Mouse (Mus musculus) E14TG2a.4 (cell line): ENCODE results near the gene Mdfic.
A peak's percentile ranks its signal among the peaks of the same experiment; 100 is the strongest.
"Not testable (repeated sequence)": the region's sequence is repeated elsewhere in the genome, so short reads cannot be mapped to it uniquely, and the experiment has no call there.

Experiments used
- H3K27me3 ChIP-seq: 2 replicates; pipeline ENCODE4 v1.6.1; 2014; ENCODE audit warnings: low read length, control low read depth; ENCODE audit not compliant: insufficient read depth
- H3K36me3 ChIP-seq: 2 replicates; pipeline ENCODE4 v1.6.1; 2014; ENCODE audit warnings: low read length, control low read depth; ENCODE audit not compliant: insufficient read depth
- H3K4me1 ChIP-seq: replicated peaks from 2 replicates; pipeline ENCODE4 v1.6.1; 2014; ENCODE audit warnings: low read depth, low read length, control low read depth
- H3K4me3 ChIP-seq: replicated peaks from 2 replicates; pipeline ENCODE4 v1.5.1; 2014; ENCODE audit warnings: mild to moderate bottlenecking, low read length
- H3K9me3 ChIP-seq: 2 replicates; pipeline ENCODE4 v1.6.1; 2014; ENCODE audit warnings: low read length, control low read depth
- CTCF ChIP-seq: conservative IDR thresholded peaks from 2 replicates; pipeline ENCODE4 v1.5.1; 2014; ENCODE audit warnings: low read length
- NANOG ChIP-seq: IDR thresholded peaks from 2 replicates; pipeline ENCODE4 v1.6.1; 2014; ENCODE audit warnings: borderline replicate concordance, low read length, mixed read lengths
- POU5F1 ChIP-seq: IDR thresholded peaks from 2 replicates; pipeline ENCODE4 v1.6.1; 2014; ENCODE audit warnings: low read length, borderline replicate concordance

Gene Mdfic

DNA sequence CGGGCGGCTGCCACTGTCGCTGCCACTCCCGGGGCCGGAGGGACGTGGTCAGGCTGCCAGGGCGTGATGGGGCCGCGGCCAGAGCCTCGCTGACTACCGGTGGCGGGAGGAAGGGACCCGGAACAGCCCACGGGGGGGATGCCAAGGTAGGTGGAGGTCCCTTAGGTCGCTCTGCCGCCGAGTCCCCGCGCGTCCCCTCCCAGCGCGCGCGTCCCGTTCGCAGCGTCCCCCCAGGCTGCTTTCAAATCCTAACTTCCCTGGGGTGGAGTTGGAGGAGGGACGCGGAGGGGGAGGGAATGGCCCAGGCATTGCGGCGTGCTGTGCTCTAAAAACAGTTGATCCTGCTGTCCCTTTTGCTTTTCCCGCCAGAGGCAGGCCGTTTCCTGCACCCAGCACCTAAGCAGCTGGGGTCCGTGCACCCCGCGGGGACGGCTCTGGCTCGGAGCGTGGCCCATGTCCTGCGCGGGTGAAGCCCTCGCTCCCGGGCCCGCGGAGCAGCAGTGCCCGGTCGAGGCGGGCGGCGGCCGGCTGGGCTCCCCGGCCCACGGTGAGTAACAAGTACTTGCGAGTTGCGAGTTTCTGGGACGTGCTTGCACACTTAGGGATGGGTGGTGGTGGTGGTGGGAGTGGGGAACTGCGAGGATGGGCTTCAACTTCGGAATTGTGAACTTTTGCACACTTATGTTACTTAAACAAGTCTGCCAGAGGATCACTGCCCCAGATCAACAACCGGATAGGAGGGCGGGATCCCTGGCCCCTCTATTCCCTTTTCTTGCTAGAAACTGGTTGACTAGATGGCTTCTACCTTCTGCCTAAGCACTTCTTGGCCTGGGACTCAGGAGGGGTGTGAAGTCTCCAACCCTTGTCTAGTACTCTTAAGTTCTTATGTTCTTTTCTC lies 606 bp downstream of the Mdfic start:
- TF ChIP-seq NANOG: no peak
- TF ChIP-seq CTCF: no peak
- TF ChIP-seq POU5F1: no peak
- peaks cover 7% of the 10 kb centered on the region; the same call in 1 of the 2 replicates for H3K27me3 ChIP-seq
- H3K4me1 ChIP-seq: peaks cover 27% of the 10 kb centered on the region
- peak overlapping the region; percentile 85 for H3K4me3 ChIP-seq
- no peaks in the 10 kb centered on the region for H3K36me3 ChIP-seq
- H3K9me3 ChIP-seq: peaks cover 4% of the 10 kb centered on the region; the same call in 1 of the 2 replicates

DNA sequence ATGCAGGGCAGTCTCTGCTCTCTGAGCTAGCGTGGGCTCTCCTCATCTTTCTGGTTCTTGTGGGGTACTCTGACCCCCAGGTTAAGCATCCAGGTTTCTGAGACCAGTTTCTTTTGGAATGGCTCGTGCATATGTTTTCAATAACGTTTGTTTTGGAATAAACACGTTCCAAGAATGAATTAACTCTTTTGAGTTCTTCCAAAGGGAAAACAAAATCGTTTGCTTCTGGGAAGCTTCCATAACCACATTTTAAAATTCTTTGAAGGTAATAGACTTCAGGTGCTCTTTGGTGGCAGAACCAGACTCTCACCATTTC lies 1.2 kb downstream of the Mdfic start:
- Histone ChIP-seq H3K27me3 (peaks cover 7% of the 10 kb centered on the region; the same call in 1 of the 2 replicates), H3K4me1 (peaks cover 27% of the 10 kb centered on the region), H3K36me3 (no peaks in the 10 kb centered on the region), H3K4me3 (peak overlapping the region; percentile 85), H3K9me3 (peaks cover 4% of the 10 kb centered on the region; the same call in 1 of the 2 replicates)
- TF ChIP-seq NANOG (no peak), CTCF (no peak), POU5F1 (no peak)

DNA sequence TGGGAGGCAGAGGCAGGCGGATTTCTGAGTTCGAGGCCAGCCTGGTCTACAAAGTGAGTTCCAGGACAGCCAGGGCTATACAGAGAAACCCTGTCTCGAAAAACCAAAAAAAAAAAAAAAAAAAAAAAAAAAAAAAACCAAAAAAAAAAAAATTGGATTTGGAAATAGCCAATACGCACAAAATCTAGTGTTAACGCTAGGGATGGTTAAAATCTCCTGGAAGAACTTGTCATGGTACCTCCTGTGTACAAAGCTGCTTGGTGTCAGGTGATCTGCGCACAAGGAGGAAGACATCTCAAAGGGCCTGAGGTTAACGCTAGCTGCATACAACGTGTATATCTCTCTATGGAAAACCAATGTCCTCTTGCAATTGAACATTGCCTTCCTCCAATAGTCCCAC lies 2.2 kb downstream of the Mdfic start:
- not testable (repeated sequence) for H3K27me3 ChIP-seq, H3K9me3 ChIP-seq, H3K36me3 ChIP-seq, H3K4me3 ChIP-seq
- H3K4me1 ChIP-seq: peaks cover 27% of the 10 kb centered on the region

DNA sequence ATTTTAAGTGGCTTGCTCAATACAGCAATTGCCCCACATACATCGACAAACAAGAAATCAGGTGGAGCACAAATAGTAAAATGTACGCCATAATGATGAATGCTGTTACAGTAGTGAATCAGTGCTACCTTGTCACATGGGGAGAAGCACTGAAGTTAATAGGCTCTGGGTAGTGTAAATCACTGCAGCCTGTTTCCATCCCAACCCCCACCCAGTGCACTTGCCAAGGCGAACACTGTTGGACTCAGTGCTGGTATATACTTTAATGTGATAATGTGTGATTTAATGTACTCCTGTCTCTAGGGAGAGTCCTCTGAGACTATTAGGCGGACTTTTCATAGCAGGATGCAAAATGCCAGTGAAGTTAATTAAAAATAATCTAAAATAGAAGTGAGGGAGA lies 3.8 kb downstream of the Mdfic start:
- Histone ChIP-seq H3K4me3 (no peak overlapping the region), H3K4me1 (peaks cover 17% of the 10 kb centered on the region), H3K36me3 (no peaks in the 10 kb centered on the region), H3K27me3 (peaks cover 7% of the 10 kb centered on the region; the same call in 1 of the 2 replicates), H3K9me3 (no peaks in the 10 kb centered on the region)
- TF ChIP-seq POU5F1: no peak
- TF ChIP-seq CTCF: no peak
- TF ChIP-seq NANOG: no peak

DNA sequence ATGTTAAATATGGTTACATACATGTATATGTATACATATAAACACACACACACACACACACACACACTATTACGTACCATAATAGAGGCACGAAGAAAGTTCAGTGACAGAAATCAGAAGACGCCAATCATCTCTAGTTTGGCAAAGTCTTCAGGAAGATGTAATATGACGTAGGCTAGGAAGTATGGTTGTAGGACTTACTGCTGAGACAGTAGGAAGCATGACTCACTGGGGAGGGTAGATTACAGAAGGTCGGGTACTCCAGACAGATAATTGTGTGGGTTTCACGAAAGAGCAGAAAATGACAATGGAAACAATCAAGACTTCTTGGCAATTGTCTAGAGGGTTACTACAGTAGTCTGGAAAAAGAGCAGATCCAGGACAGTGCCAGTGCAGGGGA lies 6.0 kb downstream of the Mdfic start:
- Histone ChIP-seq H3K4me3 (no peak overlapping the region), H3K9me3 (no peaks in the 10 kb centered on the region), H3K4me1 (peaks cover 5% of the 10 kb centered on the region; the same call in 1 of the 2 replicates), H3K36me3 (no peaks in the 10 kb centered on the region), H3K27me3 (no peaks in the 10 kb centered on the region)
- TF ChIP-seq NANOG: no peak
- no peak for TF ChIP-seq CTCF
- no peak for TF ChIP-seq POU5F1

DNA sequence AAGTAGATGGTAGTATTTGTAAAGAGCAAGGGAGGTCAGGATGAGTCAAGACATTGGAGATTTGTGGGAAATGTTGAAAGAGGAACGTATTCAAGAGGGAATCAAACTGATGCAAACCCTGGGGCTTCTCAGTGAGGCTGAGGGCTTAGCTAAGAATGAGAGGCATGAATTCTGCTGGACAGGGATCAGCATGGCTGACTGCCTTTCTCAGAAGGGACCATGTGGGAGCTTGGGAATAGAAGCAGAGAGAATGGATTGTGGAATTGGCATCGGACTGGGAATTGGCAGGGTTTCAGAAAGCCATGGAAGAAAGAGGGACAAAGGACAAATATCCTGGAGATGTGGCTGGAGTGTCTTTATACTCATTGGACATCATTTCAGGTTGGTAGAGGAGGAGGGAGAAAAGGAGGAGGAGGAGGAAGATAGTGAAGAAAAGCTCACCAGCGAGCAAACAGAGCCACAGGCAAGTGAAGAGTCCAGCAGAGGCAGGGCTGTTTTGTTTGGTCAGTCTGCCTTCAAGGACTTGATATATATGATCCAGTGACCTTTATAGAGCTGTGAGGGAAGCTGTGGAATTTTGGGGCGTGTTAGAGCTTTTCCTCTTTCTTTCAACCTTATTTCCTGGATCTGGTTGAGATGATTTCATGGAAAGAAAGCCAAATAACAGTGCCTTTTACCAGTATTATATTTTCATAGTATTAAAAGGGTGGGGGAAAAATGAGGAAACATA lies 7.4 kb downstream of the Mdfic start:
- Histone ChIP-seq H3K4me1 (no peaks in the 10 kb centered on the region), H3K27me3 (no peaks in the 10 kb centered on the region), H3K9me3 (no peaks in the 10 kb centered on the region), H3K36me3 (no peaks in the 10 kb centered on the region), H3K4me3 (no peak overlapping the region)
- no peak for TF ChIP-seq CTCF

DNA sequence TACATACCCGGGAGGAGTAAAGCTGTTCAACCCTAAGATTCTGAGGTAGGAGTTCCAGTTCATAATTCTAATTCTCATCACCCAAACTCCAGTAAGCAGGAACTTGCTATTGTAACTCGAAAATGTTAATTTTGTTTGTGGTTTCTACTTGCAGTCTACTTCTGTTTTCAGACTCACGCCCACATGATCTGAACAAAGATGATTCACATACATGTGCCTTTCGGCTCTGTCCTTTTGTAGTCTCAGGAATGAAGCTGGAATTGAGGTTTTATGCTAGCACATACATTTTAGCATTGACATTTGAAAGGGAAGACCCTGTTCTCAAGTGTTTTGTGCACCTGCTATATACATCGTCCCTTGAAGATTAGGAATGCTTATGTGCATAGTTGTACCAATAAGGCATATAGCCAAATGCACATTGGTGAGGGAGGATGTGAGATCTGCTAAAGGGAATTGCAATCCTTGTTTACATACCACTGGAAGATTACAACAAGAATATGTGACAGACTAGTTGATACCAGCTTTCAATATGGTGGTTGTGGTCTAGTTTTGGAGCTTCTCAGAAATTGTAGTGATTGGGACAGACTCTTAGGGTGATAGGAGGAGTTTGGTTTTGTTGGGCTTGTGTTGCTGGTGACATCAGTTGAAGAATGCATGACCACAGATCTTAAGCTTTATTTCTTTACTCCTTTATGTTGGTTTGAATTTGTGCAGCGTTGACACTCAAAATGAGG lies 8.6 kb downstream of the Mdfic start:
- TF ChIP-seq CTCF (no peak), POU5F1 (no peak), NANOG (no peak)
- Histone ChIP-seq H3K27me3 (no peaks in the 10 kb centered on the region), H3K4me1 (no peaks in the 10 kb centered on the region)

DNA sequence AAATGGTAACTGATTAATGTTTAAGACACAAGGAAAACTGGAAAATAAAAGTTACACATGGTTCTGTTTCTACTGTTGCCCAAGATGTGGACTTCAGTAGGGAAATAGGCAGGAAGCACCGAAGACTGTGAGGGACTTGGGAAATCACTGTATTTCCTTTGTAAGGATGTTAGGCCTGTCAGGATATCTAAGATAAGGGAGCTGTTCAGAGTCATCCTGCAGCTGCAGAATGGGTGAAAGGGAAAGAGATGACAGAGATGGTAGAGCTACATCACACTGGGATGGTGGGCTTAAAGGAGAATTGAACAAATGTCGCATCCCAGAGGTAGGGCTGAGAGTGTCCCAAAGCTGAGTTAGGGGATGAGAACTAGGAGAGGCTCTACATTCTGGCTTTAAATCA lies 9.8 kb downstream of the Mdfic start:
- Histone ChIP-seq H3K9me3 (no peaks in the 10 kb centered on the region), H3K36me3 (no peaks in the 10 kb centered on the region), H3K4me3 (no peak overlapping the region), H3K27me3 (no peaks in the 10 kb centered on the region), H3K4me1 (no peaks in the 10 kb centered on the region)
- no peak for TF ChIP-seq CTCF
- no peak for TF ChIP-seq NANOG
- no peak for TF ChIP-seq POU5F1

More for the DNA sequence above, 8.6 kb downstream of the Mdfic start:
- no peak overlapping the region for H3K4me3 ChIP-seq
- H3K36me3 ChIP-seq: no peaks in the 10 kb centered on the region
- H3K9me3 ChIP-seq: no peaks in the 10 kb centered on the region
